Mouse (Mus musculus): ENCODE measurements at regions not wholly inside any gene's neighbourhood (a gene's known extent, or its start where the extent isn't known, plus 50 kb on each side); places are given as distances from the start of the nearest gene placed in this dataset.

DNA sequence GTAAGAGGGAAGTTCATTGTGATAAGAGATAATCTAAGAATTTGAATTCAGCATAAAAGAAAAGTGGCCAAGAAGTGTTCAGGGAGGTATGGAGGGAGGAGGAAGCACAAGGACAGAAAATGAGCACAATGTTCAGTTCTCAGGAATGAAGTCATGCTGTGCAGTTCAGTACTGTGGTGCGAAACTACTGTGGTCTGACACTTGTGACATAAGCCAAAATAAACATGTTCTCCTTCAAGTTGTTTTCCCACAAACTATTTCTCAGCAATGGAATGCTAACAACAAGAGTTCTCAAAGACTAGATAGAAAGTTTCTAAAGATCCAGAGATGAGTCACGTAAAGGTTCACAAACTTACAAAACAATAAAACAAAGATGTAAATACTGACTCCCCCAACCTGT lies 531.3 kb downstream of the Cypt12 start:
- TF ChIP-seq CTCF (IDR thresholded peaks at IDR 0.05; ENCODE audit: low read depth, low read length) (no peak), TAL1 (conservative IDR thresholded peaks at IDR 0.05; ENCODE audit: low read depth, low read length) (no peak)
